Mouse (Mus musculus) thymus, postnatal 0 days (tissue): ENCODE results near the gene BC048403. TPM values are rescaled to one million over a fixed set of nuclear protein-coding genes. Genes with fewer than 3 reads are reported as not detected.

ENCODE experiments used
- DNase-seq: peaks from one replicate; pipeline ENCODE4 v3.0.0-alpha.2; 2015; ENCODE audit warnings: low spot score
- polyA plus RNA-seq: library from polyadenylated mRNA; unstranded; fragments of >200 nt; fragmentation: Nextera tagmentation; extraction: Ambion mirVana; gene quantifications from 2 replicates; pipeline ENCODE4 v1.2.1, GENCODE M21; 2015

BC048403 gene
- 2.1 and 2.4 TPM in 2 replicates for polyA plus RNA-seq

GRCm38 (mm10) chr10:121739548-121740505 is at the start of gene BC048403:
Gene BC048403, plus strand, starts transcription at chr10:121739937.
- DNase-seq, result peak; percentile 90

GRCm38 (mm10) chr10:121692944-121693579 is 46.7 kb upstream of the BC048403 start:
- no peak for DNase-seq

- DNase-seq, result no peak
Measured at GRCm38 (mm10) chr10:121694567-121694966, 45.2 kb upstream of the BC048403 start.

- peak; percentile 31 for DNase-seq
Measured at GRCm38 (mm10) chr10:121701296-121702248, 38.2 kb upstream of the BC048403 start.

- DNase-seq, result no peak
Measured at GRCm38 (mm10) chr10:121703619-121704018, 36.1 kb upstream of the BC048403 start.

GRCm38 (mm10) chr10:121704871-121705270 is 34.9 kb upstream of the BC048403 start:
- no peak for DNase-seq

- DNase-seq, result no peak
Measured at GRCm38 (mm10) chr10:121705399-121706163, 34.2 kb upstream of the BC048403 start.

- DNase-seq, result no peak
Measured at GRCm38 (mm10) chr10:121716862-121717261, 22.9 kb upstream of the BC048403 start.

- DNase-seq, result no peak
Measured at GRCm38 (mm10) chr10:121718896-121719585, 20.7 kb upstream of the BC048403 start.

- no peak for DNase-seq
Measured at GRCm38 (mm10) chr10:121720701-121721100, 19.0 kb upstream of the BC048403 start.

- no peak for DNase-seq
Measured at GRCm38 (mm10) chr10:121726505-121726904, 13.2 kb upstream of the BC048403 start.

- DNase-seq, result no peak
Measured at GRCm38 (mm10) chr10:121727151-121727550, 12.6 kb upstream of the BC048403 start.

- DNase-seq, result no peak
Measured at GRCm38 (mm10) chr10:121728226-121728625, 11.5 kb upstream of the BC048403 start.

- DNase-seq, result no peak
Measured at GRCm38 (mm10) chr10:121731048-121731725, 8.6 kb upstream of the BC048403 start.

- no peak for DNase-seq
Measured at GRCm38 (mm10) chr10:121732542-121732941, 7.2 kb upstream of the BC048403 start.

GRCm38 (mm10) chr10:121737256-121737655 is 2.5 kb upstream of the BC048403 start:
- no peak for DNase-seq

- no peak for DNase-seq
Measured at GRCm38 (mm10) chr10:121742336-121742735, 2.6 kb downstream of the BC048403 start.

GRCm38 (mm10) chr10:121750175-121750574 is 10.4 kb downstream of the BC048403 start:
- DNase-seq, result no peak

- no peak for DNase-seq
Measured at GRCm38 (mm10) chr10:121754237-121754636, 14.5 kb downstream of the BC048403 start.
